Mouse (Mus musculus): ENCODE results near the gene Tmtc2. TPM values are rescaled to one million over a fixed set of nuclear protein-coding genes. Genes with fewer than 3 reads are reported as not detected.

Tmtc2 gene
- polyA plus RNA-seq, 1 experiment from 2014 or later = 8.1 TPM

DNA sequence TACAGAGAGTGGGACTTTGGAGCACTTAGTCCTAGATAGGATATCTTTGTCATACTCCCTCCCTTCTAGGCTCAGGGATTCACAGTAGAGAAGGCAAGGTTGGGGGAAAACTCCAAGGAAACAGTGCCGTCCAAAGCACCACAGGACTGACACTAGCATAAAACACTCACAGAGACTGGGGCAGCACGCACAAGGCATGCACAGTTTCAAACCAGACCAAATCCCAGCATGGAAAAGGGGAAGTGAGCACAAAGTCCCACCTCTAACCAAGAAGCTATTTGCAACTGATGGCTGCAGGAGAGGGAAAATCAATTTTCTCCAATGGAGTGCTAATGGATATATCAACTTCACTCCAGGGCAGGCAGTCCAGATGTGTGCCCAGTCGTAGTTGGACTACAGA is 276.7 kb downstream of the Tmtc2 start:
- Histone ChIP-seq H3K27ac (replicated peaks; ENCODE audit: low read depth, low read length) (no peak overlapping the region), H3K4me1 (ENCODE audit: control insufficient read depth, insufficient read depth, low read length) (no peaks in the 10 kb centered on the region), H3K9me3 (ENCODE audit: control insufficient read depth, low read length) (no peaks in the 10 kb centered on the region), H3K4me2 (ENCODE audit: low read length) (no peak overlapping the region), H3K27me3 (ENCODE audit: control insufficient read depth, insufficient read depth, low read length) (no peaks in the 10 kb centered on the region), H3K4me3 (replicated peaks; ENCODE audit: low read depth, low read length) (no peak overlapping the region), H3K9ac (replicated peaks; ENCODE audit: low read length) (no peak overlapping the region), H3K36me3 (ENCODE audit: control insufficient read depth, insufficient read depth, low read length) (no peaks in the 10 kb centered on the region)
- WGBS = 71% methylated on average over 3 of the region's 3 CpGs
- ATAC-seq (ENCODE audit: low FRiP score, low TSS enrichment) (no peak), DNase-seq (no peak)

- no peak overlapping the region for H3K27ac ChIP-seq (replicated peaks; ENCODE audit: low read depth, low read length)
- H3K36me3 ChIP-seq (ENCODE audit: control insufficient read depth, insufficient read depth, low read length) = no peaks in the 10 kb centered on the region
- no peaks in the 10 kb centered on the region for H3K9me3 ChIP-seq (ENCODE audit: control insufficient read depth, low read length)
- H3K4me1 ChIP-seq (ENCODE audit: control insufficient read depth, insufficient read depth, low read length) = no peaks in the 10 kb centered on the region
- H3K9ac ChIP-seq (replicated peaks; ENCODE audit: low read length) = no peak overlapping the region
- no peak overlapping the region for H3K4me2 ChIP-seq (ENCODE audit: low read length)
- DNase-seq (no peak), ATAC-seq (ENCODE audit: low FRiP score, low TSS enrichment) (no peak)
- no peak overlapping the region for H3K4me3 ChIP-seq (replicated peaks; ENCODE audit: low read depth, low read length)
- 93% methylated on average over 1 of the region's 1 CpGs for WGBS
- no peaks in the 10 kb centered on the region for H3K27me3 ChIP-seq (ENCODE audit: control insufficient read depth, insufficient read depth, low read length)
Measured at GRCm38 (mm10) chr10:105292961-105293360, 281.3 kb downstream of the Tmtc2 start.

DNA sequence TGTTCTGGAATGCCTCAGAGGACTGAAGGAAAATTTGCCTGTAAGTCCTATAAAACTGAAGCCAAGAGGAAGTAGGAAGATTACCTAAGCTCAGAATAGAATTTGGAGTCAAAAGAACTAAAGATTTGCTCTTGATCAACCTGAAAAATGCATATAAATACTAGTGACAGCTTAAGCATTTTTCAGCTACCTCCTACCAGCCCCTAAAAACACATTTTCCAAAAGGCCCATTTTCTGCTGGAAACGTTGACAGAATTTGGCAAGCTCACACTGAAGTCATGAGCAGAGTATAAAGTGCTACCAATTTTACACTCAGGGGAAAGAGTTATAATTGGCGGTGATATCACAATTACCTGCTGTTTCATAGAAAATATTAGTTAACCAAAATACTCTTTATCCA is 285.8 kb downstream of the Tmtc2 start:
- no peak overlapping the region for H3K9ac ChIP-seq (replicated peaks; ENCODE audit: low read length)
- H3K27me3 ChIP-seq (ENCODE audit: control insufficient read depth, insufficient read depth, low read length) = no peaks in the 10 kb centered on the region

GRCm38 (mm10) chr10:105287575-105287974 is 286.7 kb downstream of the Tmtc2 start:
- no peak for DNase-seq
- ATAC-seq (ENCODE audit: low FRiP score, low TSS enrichment) = no peak
- Histone ChIP-seq H3K4me2 (ENCODE audit: low read length) (no peak overlapping the region), H3K27me3 (ENCODE audit: control insufficient read depth, insufficient read depth, low read length) (no peaks in the 10 kb centered on the region), H3K27ac (replicated peaks; ENCODE audit: low read depth, low read length) (no peak overlapping the region), H3K9ac (replicated peaks; ENCODE audit: low read length) (no peak overlapping the region), H3K9me3 (ENCODE audit: control insufficient read depth, low read length) (no peaks in the 10 kb centered on the region), H3K4me1 (ENCODE audit: control insufficient read depth, insufficient read depth, low read length) (no peaks in the 10 kb centered on the region), H3K36me3 (ENCODE audit: control insufficient read depth, insufficient read depth, low read length) (no peaks in the 10 kb centered on the region), H3K4me3 (replicated peaks; ENCODE audit: low read depth, low read length) (no peak overlapping the region)
- 79% methylated on average over 3 of the region's 3 CpGs for WGBS

More for the DNA sequence above, 285.8 kb downstream of the Tmtc2 start:
- Histone ChIP-seq H3K36me3 (ENCODE audit: control insufficient read depth, insufficient read depth, low read length) (no peaks in the 10 kb centered on the region), H3K9me3 (ENCODE audit: control insufficient read depth, low read length) (no peaks in the 10 kb centered on the region), H3K4me1 (ENCODE audit: control insufficient read depth, insufficient read depth, low read length) (no peaks in the 10 kb centered on the region), H3K4me2 (ENCODE audit: low read length) (no peak overlapping the region), H3K27ac (replicated peaks; ENCODE audit: low read depth, low read length) (no peak overlapping the region), H3K4me3 (replicated peaks; ENCODE audit: low read depth, low read length) (no peak overlapping the region)
- 63% methylated on average over 2 of the region's 2 CpGs for WGBS
- no peak for ATAC-seq (ENCODE audit: low FRiP score, low TSS enrichment)
- DNase-seq = no peak

GRCm38 (mm10) chr10:105287064-105287463 is 287.2 kb downstream of the Tmtc2 start:
- Histone ChIP-seq H3K27ac (replicated peaks; ENCODE audit: low read depth, low read length) (no peak overlapping the region), H3K9ac (replicated peaks; ENCODE audit: low read length) (no peak overlapping the region), H3K36me3 (ENCODE audit: control insufficient read depth, insufficient read depth, low read length) (no peaks in the 10 kb centered on the region), H3K4me3 (replicated peaks; ENCODE audit: low read depth, low read length) (no peak overlapping the region), H3K4me2 (ENCODE audit: low read length) (no peak overlapping the region), H3K27me3 (ENCODE audit: control insufficient read depth, insufficient read depth, low read length) (no peaks in the 10 kb centered on the region), H3K4me1 (ENCODE audit: control insufficient read depth, insufficient read depth, low read length) (no peaks in the 10 kb centered on the region), H3K9me3 (ENCODE audit: control insufficient read depth, low read length) (no peaks in the 10 kb centered on the region)
- DNase-seq (peak; percentile 24), ATAC-seq (ENCODE audit: low FRiP score, low TSS enrichment) (no peak)
- 65% methylated on average over 7 of the region's 7 CpGs for WGBS

- Histone ChIP-seq H3K4me2 (ENCODE audit: low read length) (no peak overlapping the region), H3K27me3 (ENCODE audit: control insufficient read depth, insufficient read depth, low read length) (no peaks in the 10 kb centered on the region), H3K4me1 (ENCODE audit: control insufficient read depth, insufficient read depth, low read length) (no peaks in the 10 kb centered on the region), H3K9ac (replicated peaks; ENCODE audit: low read length) (no peak overlapping the region), H3K9me3 (ENCODE audit: control insufficient read depth, low read length) (no peaks in the 10 kb centered on the region), H3K36me3 (ENCODE audit: control insufficient read depth, insufficient read depth, low read length) (no peaks in the 10 kb centered on the region), H3K4me3 (replicated peaks; ENCODE audit: low read depth, low read length) (no peak overlapping the region), H3K27ac (replicated peaks; ENCODE audit: low read depth, low read length) (no peak overlapping the region)
- WGBS = 55% methylated on average over 2 of the region's 2 CpGs
- DNase-seq = no peak
- no peak for ATAC-seq (ENCODE audit: low FRiP score, low TSS enrichment)
Measured at GRCm38 (mm10) chr10:105286221-105286620, 288.0 kb downstream of the Tmtc2 start.

DNA sequence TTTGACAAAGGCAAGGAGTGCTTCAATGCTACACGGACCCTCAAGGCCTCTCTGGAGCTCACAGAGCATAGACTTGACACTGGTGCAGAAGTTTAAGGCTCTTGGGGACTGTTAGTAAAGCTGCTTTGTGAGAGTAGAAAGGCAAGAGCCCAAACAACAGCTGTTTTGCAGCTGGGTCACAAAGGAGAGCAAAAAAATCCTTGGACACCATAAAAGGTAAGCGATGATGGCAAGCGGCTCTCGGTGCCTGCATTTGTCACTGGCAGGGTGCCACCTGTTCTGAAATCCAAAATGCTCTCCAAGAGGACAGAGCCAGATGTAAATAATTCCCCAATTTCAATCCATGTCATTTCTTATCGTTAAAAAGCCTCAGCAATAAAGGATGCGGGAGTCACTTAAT is 290.1 kb downstream of the Tmtc2 start:
- Histone ChIP-seq H3K9me3 (ENCODE audit: control insufficient read depth, low read length) (no peaks in the 10 kb centered on the region), H3K9ac (replicated peaks; ENCODE audit: low read length) (no peak overlapping the region), H3K36me3 (ENCODE audit: control insufficient read depth, insufficient read depth, low read length) (no peaks in the 10 kb centered on the region), H3K27ac (replicated peaks; ENCODE audit: low read depth, low read length) (no peak overlapping the region), H3K4me1 (ENCODE audit: control insufficient read depth, insufficient read depth, low read length) (no peaks in the 10 kb centered on the region), H3K4me2 (ENCODE audit: low read length) (no peak overlapping the region), H3K4me3 (replicated peaks; ENCODE audit: low read depth, low read length) (no peak overlapping the region), H3K27me3 (ENCODE audit: control insufficient read depth, insufficient read depth, low read length) (no peaks in the 10 kb centered on the region)
- 80% methylated on average over 6 of the region's 6 CpGs for WGBS
- ATAC-seq (ENCODE audit: low FRiP score, low TSS enrichment) (no peak), DNase-seq (no peak)

DNA sequence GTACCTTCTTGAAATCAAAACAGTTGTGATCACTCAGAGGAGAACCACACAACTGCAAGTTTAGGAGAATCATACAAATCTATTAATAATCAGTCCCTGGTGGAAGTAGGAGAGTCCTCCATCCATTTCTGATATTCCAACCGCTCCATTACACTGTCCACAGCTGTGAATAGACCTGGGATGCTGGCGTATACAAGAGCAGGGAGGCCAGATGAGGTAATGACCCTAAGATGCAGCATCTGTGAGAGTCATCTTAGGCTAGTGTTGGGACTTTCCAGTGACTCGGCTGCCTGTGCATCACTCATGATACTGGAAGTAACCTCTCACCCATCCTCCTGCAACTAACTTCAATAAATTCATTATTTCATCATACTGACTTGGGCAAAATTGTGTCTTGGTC is 293.3 kb downstream of the Tmtc2 start:
- WGBS = 90% methylated on average over 3 of the region's 3 CpGs
- H3K4me3 ChIP-seq (replicated peaks; ENCODE audit: low read depth, low read length) = no peak overlapping the region
- ATAC-seq (ENCODE audit: low FRiP score, low TSS enrichment) = no peak

DNA sequence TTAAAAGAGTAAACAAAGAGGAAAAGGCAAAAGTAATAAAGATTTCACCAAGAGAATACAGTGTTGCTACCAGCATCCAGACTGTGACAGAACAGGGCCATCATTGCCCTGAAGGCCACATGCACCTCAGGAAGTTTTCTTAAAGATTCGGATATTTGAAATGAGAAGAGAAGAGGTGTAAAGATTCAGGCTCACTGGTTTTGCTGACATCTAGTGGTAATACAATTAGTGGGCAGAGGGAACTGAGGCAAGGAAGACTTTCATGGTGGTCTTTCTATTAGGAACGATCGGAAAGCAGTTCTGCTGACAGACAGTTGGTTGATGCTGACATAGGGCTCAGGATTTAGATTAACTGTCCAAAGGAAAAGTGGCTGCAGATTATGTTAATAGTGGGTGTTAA is 314.2 kb downstream of the Tmtc2 start:
- DNase-seq (peak; percentile 39), ATAC-seq (ENCODE audit: low FRiP score, low TSS enrichment) (no peak)
- 53% methylated on average over 3 of the region's 3 CpGs for WGBS

More for the DNA sequence above, 293.3 kb downstream of the Tmtc2 start:
- no peaks in the 10 kb centered on the region for H3K4me1 ChIP-seq (ENCODE audit: control insufficient read depth, insufficient read depth, low read length)
- no peak overlapping the region for H3K27ac ChIP-seq (replicated peaks; ENCODE audit: low read depth, low read length)
- no peak overlapping the region for H3K4me2 ChIP-seq (ENCODE audit: low read length)
- H3K9me3 ChIP-seq (ENCODE audit: control insufficient read depth, low read length) = no peaks in the 10 kb centered on the region
- H3K9ac ChIP-seq (replicated peaks; ENCODE audit: low read length) = no peak overlapping the region
- no peak for DNase-seq
- no peaks in the 10 kb centered on the region for H3K36me3 ChIP-seq (ENCODE audit: control insufficient read depth, insufficient read depth, low read length)
- H3K27me3 ChIP-seq (ENCODE audit: control insufficient read depth, insufficient read depth, low read length) = no peaks in the 10 kb centered on the region

More for the DNA sequence above, 314.2 kb downstream of the Tmtc2 start:
- H3K27ac ChIP-seq (replicated peaks; ENCODE audit: low read depth, low read length) = no peak overlapping the region
- H3K36me3 ChIP-seq (ENCODE audit: control insufficient read depth, insufficient read depth, low read length) = no peaks in the 10 kb centered on the region
- H3K9ac ChIP-seq (replicated peaks; ENCODE audit: low read length) = no peak overlapping the region
- no peaks in the 10 kb centered on the region for H3K4me1 ChIP-seq (ENCODE audit: control insufficient read depth, insufficient read depth, low read length)
- H3K27me3 ChIP-seq (ENCODE audit: control insufficient read depth, insufficient read depth, low read length) = no peaks in the 10 kb centered on the region
- H3K4me2 ChIP-seq (ENCODE audit: low read length) = no peak overlapping the region
- no peaks in the 10 kb centered on the region for H3K9me3 ChIP-seq (ENCODE audit: control insufficient read depth, low read length)
- no peak overlapping the region for H3K4me3 ChIP-seq (replicated peaks; ENCODE audit: low read depth, low read length)
